Mouse (Mus musculus): ENCODE data around the gene Cd300lb. TPM values are rescaled to one million over a fixed set of nuclear protein-coding genes. Genes with fewer than 3 reads are reported as not detected.
"Not testable (repeated sequence)": the region's sequence is repeated elsewhere in the genome, so short reads cannot be mapped to it uniquely, and the experiment has no call there.

Cd300lb gene
- polyA plus RNA-seq, 1 experiment from 2014 or later = not detected

- H3K4me1 ChIP-seq (ENCODE audit: control insufficient read depth, insufficient read depth, low read depth, low read length) = no peaks in the 10 kb centered on the region
- H3K27ac ChIP-seq (ENCODE audit: low read depth, low read length) = no peak overlapping the region
- H3K27me3 ChIP-seq (replicated peaks; ENCODE audit: control insufficient read depth, insufficient read depth, low read length) = no peaks in the 10 kb centered on the region
- no peak for ATAC-seq
- H3K9me3 ChIP-seq (ENCODE audit: control insufficient read depth, low read length) = peaks cover 2% of the 10 kb centered on the region; the same call in 1 of the 2 replicates
- no peaks in the 10 kb centered on the region for H3K36me3 ChIP-seq (ENCODE audit: control insufficient read depth, insufficient read depth, low read length)
- no peak overlapping the region for H3K4me3 ChIP-seq (ENCODE audit: low read length)
- 84% methylated on average over 4 of the region's 4 CpGs for WGBS
- H3K9ac ChIP-seq (ENCODE audit: low read depth, low read length) = no peak overlapping the region
- no peak overlapping the region for H3K4me2 ChIP-seq (ENCODE audit: low read length)
These were observed 10.2 kb downstream of the Cd300lb start for GRCm38 (mm10) chr11:114923961-114924360.

GRCm38 (mm10) chr11:114922439-114922838, 11.7 kb downstream of the Cd300lb start:
- no peak overlapping the region for H3K4me2 ChIP-seq (ENCODE audit: low read length)
- H3K4me3 ChIP-seq (ENCODE audit: low read length) = no peak overlapping the region
- no peaks in the 10 kb centered on the region for H3K27me3 ChIP-seq (replicated peaks; ENCODE audit: control insufficient read depth, insufficient read depth, low read length)
- no peak for ATAC-seq
- WGBS = 70% methylated on average over 4 of the region's 4 CpGs
- H3K9ac ChIP-seq (ENCODE audit: low read depth, low read length) = no peak overlapping the region
- no peaks in the 10 kb centered on the region for H3K4me1 ChIP-seq (ENCODE audit: control insufficient read depth, insufficient read depth, low read depth, low read length)
- H3K9me3 ChIP-seq (ENCODE audit: control insufficient read depth, low read length) = peaks cover 2% of the 10 kb centered on the region; the same call in 1 of the 2 replicates
- no peaks in the 10 kb centered on the region for H3K36me3 ChIP-seq (ENCODE audit: control insufficient read depth, insufficient read depth, low read length)
- H3K27ac ChIP-seq (ENCODE audit: low read depth, low read length) = no peak overlapping the region

- Histone ChIP-seq H3K4me2 (ENCODE audit: low read length) (no peak overlapping the region), H3K27me3 (replicated peaks; ENCODE audit: control insufficient read depth, insufficient read depth, low read length) (no peaks in the 10 kb centered on the region), H3K9me3 (ENCODE audit: control insufficient read depth, low read length) (peaks cover 2% of the 10 kb centered on the region; the same call in 1 of the 2 replicates), H3K27ac (ENCODE audit: low read depth, low read length) (no peak overlapping the region), H3K4me1 (ENCODE audit: control insufficient read depth, insufficient read depth, low read depth, low read length) (no peaks in the 10 kb centered on the region), H3K36me3 (ENCODE audit: control insufficient read depth, insufficient read depth, low read length) (no peaks in the 10 kb centered on the region), H3K9ac (ENCODE audit: low read depth, low read length) (no peak overlapping the region), H3K4me3 (ENCODE audit: low read length) (no peak overlapping the region)
- ATAC-seq = no peak
- whole genome bisulfite sequencing = 85% methylated on average over 6 of the region's 6 CpGs
These were observed 17.1 kb downstream of the Cd300lb start for GRCm38 (mm10) chr11:114917120-114917519.

- Histone ChIP-seq H3K36me3 (ENCODE audit: control insufficient read depth, insufficient read depth, low read length) (no peaks in the 10 kb centered on the region), H3K4me1 (ENCODE audit: control insufficient read depth, insufficient read depth, low read depth, low read length) (no peaks in the 10 kb centered on the region), H3K4me3 (ENCODE audit: low read length) (no peak overlapping the region), H3K27me3 (replicated peaks; ENCODE audit: control insufficient read depth, insufficient read depth, low read length) (no peaks in the 10 kb centered on the region), H3K9ac (ENCODE audit: low read depth, low read length) (no peak overlapping the region), H3K9me3 (ENCODE audit: control insufficient read depth, low read length) (peaks cover 2% of the 10 kb centered on the region; the same call in 1 of the 2 replicates), H3K27ac (ENCODE audit: low read depth, low read length) (no peak overlapping the region), H3K4me2 (ENCODE audit: low read length) (no peak overlapping the region)
- ATAC-seq = no peak
- 63% methylated on average over 7 of the region's 7 CpGs for WGBS
These were observed 19.2 kb downstream of the Cd300lb start for GRCm38 (mm10) chr11:114914978-114915377.

- Histone ChIP-seq H3K27ac (ENCODE audit: low read depth, low read length) (no peak overlapping the region), H3K27me3 (replicated peaks; ENCODE audit: control insufficient read depth, insufficient read depth, low read length) (no peaks in the 10 kb centered on the region), H3K9ac (ENCODE audit: low read depth, low read length) (no peak overlapping the region), H3K36me3 (ENCODE audit: control insufficient read depth, insufficient read depth, low read length) (no peaks in the 10 kb centered on the region), H3K9me3 (ENCODE audit: control insufficient read depth, low read length) (no peaks in the 10 kb centered on the region), H3K4me3 (ENCODE audit: low read length) (no peak overlapping the region), H3K4me2 (ENCODE audit: low read length) (no peak overlapping the region), H3K4me1 (ENCODE audit: control insufficient read depth, insufficient read depth, low read depth, low read length) (no peaks in the 10 kb centered on the region)
- WGBS = 18% methylated on average over 9 of the region's 9 CpGs
- ATAC-seq = peak; percentile 76; the same call in 1 of the 2 replicates
These were observed 21.3 kb downstream of the Cd300lb start for GRCm38 (mm10) chr11:114912847-114913246.

GRCm38 (mm10) chr11:114909538-114909937, 24.6 kb downstream of the Cd300lb start:
- H3K9ac ChIP-seq (ENCODE audit: low read depth, low read length); ATAC-seq; H3K4me3 ChIP-seq (ENCODE audit: low read length); H3K27me3 ChIP-seq (replicated peaks; ENCODE audit: control insufficient read depth, insufficient read depth, low read length); H3K4me2 ChIP-seq (ENCODE audit: low read length); H3K27ac ChIP-seq (ENCODE audit: low read depth, low read length); H3K9me3 ChIP-seq (ENCODE audit: control insufficient read depth, low read length); H3K4me1 ChIP-seq (ENCODE audit: control insufficient read depth, insufficient read depth, low read depth, low read length); H3K36me3 ChIP-seq (ENCODE audit: control insufficient read depth, insufficient read depth, low read length): not testable (repeated sequence)
- WGBS = 43% methylated on average over 3 of the region's 3 CpGs

- no peak for ATAC-seq
- WGBS = 49% methylated on average over 4 of the region's 4 CpGs
- Histone ChIP-seq H3K4me3 (ENCODE audit: low read length) (no peak overlapping the region), H3K27me3 (replicated peaks; ENCODE audit: control insufficient read depth, insufficient read depth, low read length) (no peaks in the 10 kb centered on the region), H3K9ac (ENCODE audit: low read depth, low read length) (no peak overlapping the region), H3K4me2 (ENCODE audit: low read length) (no peak overlapping the region), H3K4me1 (ENCODE audit: control insufficient read depth, insufficient read depth, low read depth, low read length) (no peaks in the 10 kb centered on the region), H3K27ac (ENCODE audit: low read depth, low read length) (no peak overlapping the region), H3K36me3 (ENCODE audit: control insufficient read depth, insufficient read depth, low read length) (no peaks in the 10 kb centered on the region), H3K9me3 (ENCODE audit: control insufficient read depth, low read length) (no peaks in the 10 kb centered on the region)
These were observed 26.1 kb downstream of the Cd300lb start for GRCm38 (mm10) chr11:114908086-114908485.

- Histone ChIP-seq H3K4me3 (ENCODE audit: low read length) (no peak overlapping the region), H3K9me3 (ENCODE audit: control insufficient read depth, low read length) (no peaks in the 10 kb centered on the region), H3K4me1 (ENCODE audit: control insufficient read depth, insufficient read depth, low read depth, low read length) (no peaks in the 10 kb centered on the region), H3K36me3 (ENCODE audit: control insufficient read depth, insufficient read depth, low read length) (no peaks in the 10 kb centered on the region), H3K27me3 (replicated peaks; ENCODE audit: control insufficient read depth, insufficient read depth, low read length) (no peaks in the 10 kb centered on the region), H3K9ac (ENCODE audit: low read depth, low read length) (no peak overlapping the region), H3K4me2 (ENCODE audit: low read length) (no peak overlapping the region), H3K27ac (ENCODE audit: low read depth, low read length) (no peak overlapping the region)
- WGBS = 84% methylated on average over 4 of the region's 4 CpGs
- no peak for ATAC-seq
These were observed 26.6 kb downstream of the Cd300lb start for GRCm38 (mm10) chr11:114907567-114907966.

GRCm38 (mm10) chr11:114903224-114903623, 31.0 kb downstream of the Cd300lb start:
- WGBS = 86% methylated on average over 4 of the region's 4 CpGs
- H3K27ac ChIP-seq (ENCODE audit: low read depth, low read length) = no peak overlapping the region
- H3K9me3 ChIP-seq (ENCODE audit: control insufficient read depth, low read length) = no peaks in the 10 kb centered on the region
- H3K36me3 ChIP-seq (ENCODE audit: control insufficient read depth, insufficient read depth, low read length) = no peaks in the 10 kb centered on the region
- no peak overlapping the region for H3K9ac ChIP-seq (ENCODE audit: low read depth, low read length)
- no peaks in the 10 kb centered on the region for H3K4me1 ChIP-seq (ENCODE audit: control insufficient read depth, insufficient read depth, low read depth, low read length)
- no peak overlapping the region for H3K4me2 ChIP-seq (ENCODE audit: low read length)
- no peak overlapping the region for H3K4me3 ChIP-seq (ENCODE audit: low read length)
- H3K27me3 ChIP-seq (replicated peaks; ENCODE audit: control insufficient read depth, insufficient read depth, low read length) = no peaks in the 10 kb centered on the region
- ATAC-seq = no peak

GRCm38 (mm10) chr11:114898026-114898425, 36.2 kb downstream of the Cd300lb start:
- no peaks in the 10 kb centered on the region for H3K36me3 ChIP-seq (ENCODE audit: control insufficient read depth, insufficient read depth, low read length)
- H3K9ac ChIP-seq (ENCODE audit: low read depth, low read length) = no peak overlapping the region
- no peak for ATAC-seq
- no peaks in the 10 kb centered on the region for H3K27me3 ChIP-seq (replicated peaks; ENCODE audit: control insufficient read depth, insufficient read depth, low read length)
- no peak overlapping the region for H3K4me3 ChIP-seq (ENCODE audit: low read length)
- H3K4me2 ChIP-seq (ENCODE audit: low read length) = no peak overlapping the region
- no peaks in the 10 kb centered on the region for H3K4me1 ChIP-seq (ENCODE audit: control insufficient read depth, insufficient read depth, low read depth, low read length)
- 44% methylated on average over 1 of the region's 1 CpGs for WGBS
- H3K27ac ChIP-seq (ENCODE audit: low read depth, low read length) = no peak overlapping the region
- no peaks in the 10 kb centered on the region for H3K9me3 ChIP-seq (ENCODE audit: control insufficient read depth, low read length)

All from hindbrain, embryonic 16.5 days (tissue).